Mouse (Mus musculus): Measurements from ENCODE around the gene Ankrd63. TPM values are rescaled to one million over a fixed set of nuclear protein-coding genes. Genes with fewer than 3 reads are reported as not detected.
A peak's percentile ranks its signal among the peaks of the same experiment; 100 is the strongest.

Ankrd63 gene
- polyA plus RNA-seq, 1 experiment from 2014 or later, result 0.37 TPM

GRCm38 (mm10) chr2:118685088-118685487 is 18.7 kb downstream of the Ankrd63 start:
- Histone ChIP-seq H3K9me3 (replicated peaks; ENCODE audit: low read length) (no peaks in the 10 kb centered on the region), H3K4me3 (replicated peaks; ENCODE audit: low read depth, low read length) (no peak overlapping the region), H3K4me1 (replicated peaks; ENCODE audit: insufficient read depth, low read length) (no peaks in the 10 kb centered on the region), H3K9ac (ENCODE audit: low read depth, low read length) (no peak overlapping the region), H3K27me3 (ENCODE audit: insufficient read depth, low read length) (no peaks in the 10 kb centered on the region), H3K36me3 (ENCODE audit: insufficient read depth, low read length) (no peaks in the 10 kb centered on the region), H3K27ac (no peak overlapping the region), H3K4me2 (ENCODE audit: low read length) (no peak overlapping the region)
- WGBS, result 65% methylated on average over 4 of the region's 4 CpGs
- DNase-seq (ENCODE audit: low spot score), result no peak
- TF ChIP-seq CTCF (IDR thresholded peaks at IDR 0.05; ENCODE audit: low read depth), result no peak
- no peak for ATAC-seq (replicated peaks; ENCODE audit: low FRiP score, low read depth)

GRCm38 (mm10) chr2:118682544-118683260 is 21.1 kb downstream of the Ankrd63 start:
- DNase-seq (ENCODE audit: low spot score) (no peak), ATAC-seq (replicated peaks; ENCODE audit: low FRiP score, low read depth) (no peak)
- Histone ChIP-seq H3K27ac (no peak overlapping the region), H3K27me3 (ENCODE audit: insufficient read depth, low read length) (0 out of 2 replicates have a peak, but pooled peaks cover 4% of the 10 kb centered on the region), H3K4me2 (ENCODE audit: low read length) (no peak overlapping the region), H3K9me3 (replicated peaks; ENCODE audit: low read length) (no peaks in the 10 kb centered on the region), H3K36me3 (ENCODE audit: insufficient read depth, low read length) (no peaks in the 10 kb centered on the region), H3K4me1 (replicated peaks; ENCODE audit: insufficient read depth, low read length) (no peaks in the 10 kb centered on the region), H3K4me3 (replicated peaks; ENCODE audit: low read depth, low read length) (no peak overlapping the region), H3K9ac (ENCODE audit: low read depth, low read length) (no peak overlapping the region)
- no peak for TF ChIP-seq CTCF (IDR thresholded peaks at IDR 0.05; ENCODE audit: low read depth)
- WGBS, result 46% methylated on average over 8 of the region's 8 CpGs

GRCm38 (mm10) chr2:118680926-118681325 is 22.8 kb downstream of the Ankrd63 start:
- no peak overlapping the region for H3K9ac ChIP-seq (ENCODE audit: low read depth, low read length)
- no peak overlapping the region for H3K4me3 ChIP-seq (replicated peaks; ENCODE audit: low read depth, low read length)
- no peak for TF ChIP-seq CTCF (IDR thresholded peaks at IDR 0.05; ENCODE audit: low read depth)
- ATAC-seq (replicated peaks; ENCODE audit: low FRiP score, low read depth) (no peak), DNase-seq (ENCODE audit: low spot score) (no peak)
- H3K4me2 ChIP-seq (ENCODE audit: low read length), result no peak overlapping the region
- WGBS, result 90% methylated on average over 6 of the region's 6 CpGs
- no peak overlapping the region for H3K27ac ChIP-seq
- H3K4me1 ChIP-seq (replicated peaks; ENCODE audit: insufficient read depth, low read length), result peaks cover 7% of the 10 kb centered on the region; the same call in 1 of the 2 replicates
- H3K9me3 ChIP-seq (replicated peaks; ENCODE audit: low read length), result no peaks in the 10 kb centered on the region
- H3K36me3 ChIP-seq (ENCODE audit: insufficient read depth, low read length), result no peaks in the 10 kb centered on the region
- H3K27me3 ChIP-seq (ENCODE audit: insufficient read depth, low read length), result peaks cover 19% of the 10 kb centered on the region

GRCm38 (mm10) chr2:118679577-118679976 is 24.2 kb downstream of the Ankrd63 start:
- no peak for TF ChIP-seq CTCF (IDR thresholded peaks at IDR 0.05; ENCODE audit: low read depth)
- H3K4me2 ChIP-seq (ENCODE audit: low read length), result no peak overlapping the region
- no peak overlapping the region for H3K27ac ChIP-seq
- no peak for ATAC-seq (replicated peaks; ENCODE audit: low FRiP score, low read depth)
- H3K4me1 ChIP-seq (replicated peaks; ENCODE audit: insufficient read depth, low read length), result peaks cover 7% of the 10 kb centered on the region; the same call in 1 of the 2 replicates
- DNase-seq (ENCODE audit: low spot score), result no peak
- no peaks in the 10 kb centered on the region for H3K9me3 ChIP-seq (replicated peaks; ENCODE audit: low read length)
- H3K4me3 ChIP-seq (replicated peaks; ENCODE audit: low read depth, low read length), result no peak overlapping the region
- H3K36me3 ChIP-seq (ENCODE audit: insufficient read depth, low read length), result no peaks in the 10 kb centered on the region
- peaks cover 30% of the 10 kb centered on the region for H3K27me3 ChIP-seq (ENCODE audit: insufficient read depth, low read length)
- WGBS, result 80% methylated on average over 3 of the region's 3 CpGs
- H3K9ac ChIP-seq (ENCODE audit: low read depth, low read length), result no peak overlapping the region

GRCm38 (mm10) chr2:118677817-118678216 is 25.9 kb downstream of the Ankrd63 start:
- WGBS, result 19% methylated on average over 4 of the region's 4 CpGs
- Histone ChIP-seq H3K36me3 (ENCODE audit: insufficient read depth, low read length) (no peaks in the 10 kb centered on the region), H3K27ac (no peak overlapping the region), H3K9me3 (replicated peaks; ENCODE audit: low read length) (no peaks in the 10 kb centered on the region), H3K4me2 (ENCODE audit: low read length) (peak overlapping the region; percentile 83), H3K27me3 (ENCODE audit: insufficient read depth, low read length) (peaks cover 30% of the 10 kb centered on the region), H3K4me3 (replicated peaks; ENCODE audit: low read depth, low read length) (peak overlapping the region; percentile 51), H3K4me1 (replicated peaks; ENCODE audit: insufficient read depth, low read length) (peaks cover 7% of the 10 kb centered on the region; the same call in 1 of the 2 replicates), H3K9ac (ENCODE audit: low read depth, low read length) (no peak overlapping the region; the same call in 1 of the 2 replicates)
- no peak for TF ChIP-seq CTCF (IDR thresholded peaks at IDR 0.05; ENCODE audit: low read depth)
- ATAC-seq (replicated peaks; ENCODE audit: low FRiP score, low read depth) (0 out of 2 replicates have a peak, but pooled peaks have one; percentile 2), DNase-seq (ENCODE audit: low spot score) (no peak)

GRCm38 (mm10) chr2:118676839-118677741 is 26.7 kb downstream of the Ankrd63 start:
- H3K9me3 ChIP-seq (replicated peaks; ENCODE audit: low read length), result no peaks in the 10 kb centered on the region
- no peaks in the 10 kb centered on the region for H3K36me3 ChIP-seq (ENCODE audit: insufficient read depth, low read length)
- peaks cover 7% of the 10 kb centered on the region; the same call in 1 of the 2 replicates for H3K4me1 ChIP-seq (replicated peaks; ENCODE audit: insufficient read depth, low read length)
- peak overlapping the region; percentile 83 for H3K4me2 ChIP-seq (ENCODE audit: low read length)
- H3K4me3 ChIP-seq (replicated peaks; ENCODE audit: low read depth, low read length), result peak overlapping the region; percentile 51
- peak; percentile 15 for DNase-seq (ENCODE audit: low spot score)
- no peak overlapping the region for H3K27ac ChIP-seq
- peak; percentile 50; the same call in 1 of the 2 replicates for ATAC-seq (replicated peaks; ENCODE audit: low FRiP score, low read depth)
- TF ChIP-seq CTCF (IDR thresholded peaks at IDR 0.05; ENCODE audit: low read depth), result no peak
- WGBS, result under 1% methylated on average over 81 of the region's 89 CpGs
- peak overlapping the region; percentile 55 for H3K9ac ChIP-seq (ENCODE audit: low read depth, low read length)
- peaks cover 30% of the 10 kb centered on the region for H3K27me3 ChIP-seq (ENCODE audit: insufficient read depth, low read length)

Data from kidney, postnatal 0 days (tissue).